Mouse (Mus musculus): ENCODE results near the gene Map3k7cl.

Gene Map3k7cl

DNA sequence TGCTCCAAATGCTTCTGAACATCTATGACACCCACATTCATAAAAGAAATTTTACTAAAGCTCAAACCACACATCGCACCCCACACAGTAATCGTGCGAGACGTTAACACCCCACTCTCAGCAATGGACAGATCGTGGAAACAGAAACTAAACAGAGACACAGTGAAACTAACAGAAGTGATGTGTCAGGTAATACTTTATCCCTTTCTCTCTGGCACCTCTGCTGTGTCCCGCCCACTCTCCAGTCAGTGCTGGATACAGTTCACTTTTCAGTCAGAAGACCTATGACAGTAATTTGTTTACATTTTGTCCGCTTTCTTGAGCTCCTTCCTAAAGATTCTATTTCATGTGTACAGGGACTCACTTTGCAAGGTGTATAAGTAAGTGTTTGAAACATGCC lies 89.1 kb downstream of the Map3k7cl start:
- peak; percentile 39 for DNase-seq (ENCODE audit: low read depth)

DNA sequence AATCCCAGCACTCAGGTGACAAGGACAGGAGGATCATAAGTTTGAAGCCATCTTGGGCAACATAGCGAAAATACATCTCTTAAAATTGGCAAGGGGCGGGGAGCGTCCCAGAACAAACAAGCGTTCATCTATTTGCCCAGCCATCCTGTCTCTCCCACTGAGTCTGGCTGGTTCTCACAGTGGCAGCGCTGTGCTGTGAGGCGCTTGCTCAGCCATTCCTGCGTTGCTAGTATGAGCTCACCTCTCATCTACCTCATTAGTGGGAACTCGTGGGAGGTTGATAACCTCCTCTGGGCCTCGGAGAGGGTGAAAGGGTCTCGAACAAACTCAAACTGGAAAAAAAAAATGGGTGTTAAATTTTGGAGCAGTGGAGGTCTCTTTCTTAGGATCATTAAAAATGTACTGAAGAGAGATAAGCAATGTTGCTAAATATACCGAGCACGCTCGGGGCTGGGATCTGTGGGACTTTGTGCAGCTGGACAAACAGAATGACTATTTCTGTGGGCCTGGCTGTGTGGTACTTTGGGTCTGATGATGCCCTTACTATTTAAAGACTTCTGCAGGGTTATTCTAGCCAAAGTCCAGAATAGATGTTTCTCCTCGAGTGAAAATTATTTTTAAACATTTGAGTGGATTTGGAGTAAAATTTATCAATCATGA lies 91.1 kb downstream of the Map3k7cl start:
- DNase-seq (ENCODE audit: low read depth): no peak

All from induced T-regulatory cell, adult 2 months (primary cell).